ENCODE assay signal across 14 mouse cellular contexts in the genomic region with DNA sequence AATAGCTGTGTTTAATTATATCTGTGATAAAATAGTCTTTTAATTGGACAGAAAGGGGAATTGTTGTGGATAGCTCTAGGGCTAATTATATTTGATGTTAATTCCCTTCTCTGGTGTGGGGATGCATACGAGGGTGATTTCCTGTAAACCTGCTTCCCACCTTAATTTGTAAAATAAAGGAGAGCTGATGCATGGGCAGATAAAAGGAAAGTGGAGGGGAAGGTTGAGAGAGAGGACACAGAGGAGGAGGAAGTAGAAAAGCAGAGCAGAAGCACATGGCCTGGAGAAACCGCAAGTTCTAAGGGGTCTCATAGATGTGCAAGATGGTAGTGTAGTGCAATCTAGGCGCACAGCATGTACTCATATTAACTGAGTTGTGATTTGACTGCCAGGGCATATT.
"Had no signal": no experiment of that assay in that cellular context is flagged by ENCODE, and none has a peak within 500 bp of the region (broad histone marks: within the 10 kb centered on the region; RNA-seq: fewer than 3 reads in every experiment).

No protein-coding gene starts in this region.

- DNase-seq: gastrocnemius, adult 2 months; gastrocnemius, postnatal 10 days; gastrocnemius, postnatal 25 days; heart, adult 18-20 months; heart, postnatal 10 days; heart, postnatal 4 days; kidney, adult 18-20 months; kidney, adult 8-10 months; kidney, postnatal 10 days; kidney, postnatal 25 days; kidney, postnatal 4 days; layer of hippocampus, postnatal 36 days; liver; liver, embryonic 13.5 days had no signal
